Mouse (Mus musculus) hindbrain, embryonic 14.5 days (tissue): ENCODE results near the gene Sf3b6. TPM values are rescaled to one million over a fixed set of nuclear protein-coding genes. Genes with fewer than 3 reads are reported as not detected.
A peak's percentile ranks its signal among the peaks of the same experiment; 100 is the strongest.

Experiments used
- ATAC-seq: fragments of 200-750 bp; cut with Nextera tagmentation; 2 replicates; pipeline ENCODE4 v1.8.0; 2017; ENCODE audit warnings: moderate number of reproducible peaks, mild to moderate bottlenecking, moderate TSS enrichment, moderate library complexity; ENCODE audit not compliant: low FRiP score
- DNase-seq: peaks from one replicate; pipeline ENCODE4 v3.0.0-alpha.2; 2015; ENCODE audit warnings: low spot score
- H3K27ac ChIP-seq: fragments of 300-500 bp; sonication (generic); 2 replicates; pipeline ENCODE4 v1.5.1; 2014; ENCODE audit warnings: mild to moderate bottlenecking, moderate library complexity
- H3K27me3 ChIP-seq: fragments of 300-500 bp; sonication (generic); 2 replicates; pipeline ENCODE4 v1.6.1; 2014; ENCODE audit warnings: mild to moderate bottlenecking, low read length, mixed read lengths; ENCODE audit not compliant: control insufficient read depth, insufficient read depth
- H3K36me3 ChIP-seq: fragments of 300-500 bp; sonication (generic); replicated peaks from 2 replicates; pipeline ENCODE4 v1.6.1; 2014; ENCODE audit not compliant: control insufficient read depth, insufficient read depth
- H3K4me1 ChIP-seq: fragments of 300-500 bp; sonication (generic); replicated peaks from 2 replicates; pipeline ENCODE4 v1.6.1; 2014; ENCODE audit warnings: antibody characterized with exemption, low read length, mixed read lengths; ENCODE audit not compliant: control insufficient read depth, insufficient read depth
- H3K4me2 ChIP-seq: fragments of 300-500 bp; sonication (generic); replicated peaks from 2 replicates; pipeline ENCODE4 v1.6.1; 2014; ENCODE audit warnings: mild to moderate bottlenecking, moderate library complexity
- H3K4me3 ChIP-seq: fragments of 300-500 bp; sonication (generic); replicated peaks from 2 replicates; pipeline ENCODE4 v1.5.1; 2014; ENCODE audit warnings: mild to moderate bottlenecking, low read length
- H3K9ac ChIP-seq: fragments of 300-500 bp; sonication (generic); 2 replicates; pipeline ENCODE4 v1.6.1; 2014
- H3K9me3 ChIP-seq: fragments of 300-500 bp; sonication (generic); 2 replicates; pipeline ENCODE4 v1.6.1; 2016; ENCODE audit warnings: low read length; ENCODE audit not compliant: control insufficient read depth
- WGBS: fragments of 180-500 bp; shearing (Covaris S2); extraction: QIAGEN DNeasy Blood & Tissue Kit; methylation state at CpG from one replicate; pipeline ENCODE4 v1.1.7; 2014; 5-methylcytosine and 5-hydroxymethylcytosine counted together
- polyA plus RNA-seq: library from polyadenylated mRNA; unstranded; fragments of >200 nt; fragmentation: Nextera tagmentation; extraction: Ambion mirVana; gene quantifications from 2 replicates; pipeline ENCODE4 v1.2.1, GENCODE M21; 2014

Gene Sf3b6
- polyA plus RNA-seq, 1 experiment from 2014 or later = 286 TPM

- 82% methylated on average over 5 of the region's 5 CpGs for WGBS
- no peak for ATAC-seq
Observed at GRCm38 (mm10) chr12:4872983-4873477, 55.7 kb downstream of the Sf3b6 start.

GRCm38 (mm10) chr12:4873531-4873930 lies 56.2 kb downstream of the Sf3b6 start:
- Histone ChIP-seq H3K4me2 (peak overlapping the region; percentile 64), H3K9me3 (no peaks in the 10 kb centered on the region), H3K27ac (no peak overlapping the region), H3K4me3 (peak overlapping the region; percentile 28; the same call in 1 of the 2 replicates), H3K4me1 (no peaks in the 10 kb centered on the region), H3K9ac (no peak overlapping the region), H3K36me3 (no peaks in the 10 kb centered on the region), H3K27me3 (no peaks in the 10 kb centered on the region)
- ATAC-seq (no peak), DNase-seq (no peak)
- WGBS = 70% methylated on average over 6 of the region's 6 CpGs

More at GRCm38 (mm10) chr12:4872983-4873477, 55.7 kb downstream of the Sf3b6 start:
- H3K36me3 ChIP-seq = no peaks in the 10 kb centered on the region
- no peaks in the 10 kb centered on the region for H3K27me3 ChIP-seq
- no peak overlapping the region for H3K9ac ChIP-seq
- DNase-seq = no peak
- H3K9me3 ChIP-seq = no peaks in the 10 kb centered on the region
- H3K4me2 ChIP-seq = no peak overlapping the region
- H3K4me1 ChIP-seq = no peaks in the 10 kb centered on the region
- no peak overlapping the region for H3K4me3 ChIP-seq
- H3K27ac ChIP-seq = no peak overlapping the region

GRCm38 (mm10) chr12:4874161-4874927 lies 57.0 kb downstream of the Sf3b6 start, which contains the start of gene Mfsd2b:
Mfsd2b (minus strand) TSS chr12:4874359.
- ATAC-seq (peak; percentile 80), DNase-seq (peak; percentile 65)
- Histone ChIP-seq H3K9ac (peak within 1 kb of the TSS; percentile 25), H3K36me3 (peaks cover 6% of the 10 kb centered on the region), H3K9me3 (no peaks in the 10 kb centered on the region), H3K4me3 (peak within 1 kb of the TSS; percentile 28), H3K27ac (no peak within 1 kb of the TSS), H3K4me2 (peak within 1 kb of the TSS; percentile 64), H3K27me3 (no peaks in the 10 kb centered on the region), H3K4me1 (no peaks in the 10 kb centered on the region)
- WGBS = 6% methylated on average over 24 of the region's 24 CpGs

- Histone ChIP-seq H3K4me1 (no peaks in the 10 kb centered on the region), H3K27me3 (no peaks in the 10 kb centered on the region), H3K36me3 (peaks cover 13% of the 10 kb centered on the region), H3K9me3 (no peaks in the 10 kb centered on the region), H3K4me3 (no peak overlapping the region), H3K9ac (no peak overlapping the region), H3K27ac (no peak overlapping the region), H3K4me2 (no peak overlapping the region)
- 84% methylated on average over 8 of the region's 8 CpGs for WGBS
- ATAC-seq (no peak), DNase-seq (no peak)
Observed at GRCm38 (mm10) chr12:4875623-4876022, 58.3 kb downstream of the Sf3b6 start.

Other genes starting within 250 kb of the Sf3b6 start
- 26.3 and 27.5 TPM in 2 replicates for gene Itsn2, start 224.9 kb upstream of the Sf3b6 start, polyA plus RNA-seq
- not detected in 2 replicates for gene Gm3625, start 224.6 kb upstream of the Sf3b6 start, polyA plus RNA-seq
- gene Fam228a, start 79.1 kb upstream of the Sf3b6 start, polyA plus RNA-seq = 0.68 and 1.1 TPM in 2 replicates
- gene Pfn4, start 48.5 kb upstream of the Sf3b6 start, polyA plus RNA-seq = 15.3 and 16.3 TPM in 2 replicates
- 3.2 and 8.5 TPM in 2 replicates for gene Fam228b, start 48.3 kb upstream of the Sf3b6 start, polyA plus RNA-seq
- 50.6 and 58.5 TPM in 2 replicates for gene Fkbp1b, start 24.0 kb downstream of the Sf3b6 start, polyA plus RNA-seq
- gene Wdcp, start 25.8 kb downstream of the Sf3b6 start, polyA plus RNA-seq = 10.4 and 11.1 TPM in 2 replicates
- gene Mfsd2b, start 56.8 kb downstream of the Sf3b6 start, polyA plus RNA-seq = 2.0 and 2.3 TPM in 2 replicates
- 42.9 and 44.6 TPM in 2 replicates for gene Ubxn2a, start 90.2 kb downstream of the Sf3b6 start, polyA plus RNA-seq
- 15.9 and 18.5 TPM in 2 replicates for gene Atad2b, start 99.8 kb downstream of the Sf3b6 start, polyA plus RNA-seq